Mouse (Mus musculus) liver, embryonic 14.5 days (tissue): ENCODE measurements around the gene Meiob.

ENCODE experiments used
- CTCF ChIP-seq: IDR thresholded peaks from 2 replicates; pipeline ENCODE4 v1.5.1; 2016; ENCODE audit warnings: antibody characterized with exemption, low read depth, control low read depth
- EP300 ChIP-seq: IDR thresholded peaks from 2 replicates; pipeline ENCODE4 v1.6.1; 2016; ENCODE audit warnings: antibody characterized with exemption, low read depth

DNA sequence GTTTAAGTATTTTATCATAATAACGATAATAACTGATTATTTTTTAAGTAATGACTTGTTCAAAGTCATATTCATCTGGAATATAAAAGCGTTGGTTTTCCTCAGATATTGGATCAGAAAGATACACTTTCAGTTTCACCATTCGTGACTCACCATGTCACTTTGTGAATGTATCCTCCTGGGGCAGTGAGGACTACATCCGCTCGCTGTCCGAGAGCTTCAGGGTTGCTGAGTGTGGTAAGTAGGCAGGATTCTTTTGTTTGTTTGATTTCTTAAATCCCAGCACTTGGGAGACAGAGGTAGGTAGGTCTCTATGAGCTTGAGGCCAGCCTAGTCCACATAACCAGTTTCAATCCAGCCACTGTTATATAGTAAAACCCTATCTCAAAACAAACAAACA, 14.1 kb downstream of the Meiob start:
- TF ChIP-seq EP300 (no peak), CTCF (no peak)
